Mouse (Mus musculus) liver, embryonic 14.5 days (tissue): ENCODE measurements around the gene Spen. TPM values are rescaled to one million over a fixed set of nuclear protein-coding genes. Genes with fewer than 3 reads are reported as not detected.
"Not testable (repeated sequence)": the region's sequence is repeated elsewhere in the genome, so short reads cannot be mapped to it uniquely, and the experiment has no call there.

Experiments
- ATAC-seq: fragments of 200-750 bp; cut with Nextera tagmentation; 2 replicates; pipeline ENCODE4 v1.8.0; 2017; ENCODE audit warnings: moderate number of reproducible peaks, mild to moderate bottlenecking, moderate library complexity; ENCODE audit not compliant: insufficient read depth
- DNase-seq, 3 experiments: peaks; one replicate each; pipeline ENCODE4 v3.0.0-alpha.2; 2012 to 2013; ENCODE audit warnings: low read depth in 3 of 3, low spot score in 3 of 3
- H3K27ac ChIP-seq: fragments of 300-500 bp; sonication (generic); 2 replicates; pipeline ENCODE4 v1.5.1; 2014; ENCODE audit warnings: moderate library complexity, mild to moderate bottlenecking, control low read depth, inconsistent platforms
- H3K27me3 ChIP-seq: fragments of 300-500 bp; sonication (generic); 2 replicates; pipeline ENCODE4 v1.6.1; 2014; ENCODE audit warnings: mild to moderate bottlenecking, low read length, moderate library complexity; ENCODE audit not compliant: control insufficient read depth, insufficient read depth
- H3K36me3 ChIP-seq: fragments of 300-500 bp; sonication (generic); replicated peaks from 2 replicates; pipeline ENCODE4 v1.6.1; 2014; ENCODE audit warnings: low read depth; ENCODE audit not compliant: control insufficient read depth, insufficient read depth
- H3K4me1 ChIP-seq, 2 experiments: fragments of 200-500 bp in 1 of 2; fragments of 300-500 bp in 1 of 2; sonication (generic) in 1 of 2; replicated peaks; 2 replicates each; pipeline ENCODE4 v1.6.1; 2012 to 2014; ENCODE audit warnings: antibody characterized with exemption in 1 of 2, inconsistent platforms in 1 of 2, low read length in 1 of 2; ENCODE audit not compliant: control insufficient read depth in 2 of 2, insufficient read depth in 2 of 2
- H3K4me2 ChIP-seq: fragments of 300-500 bp; sonication (generic); 2 replicates; pipeline ENCODE4 v1.6.1; 2014; ENCODE audit warnings: low read depth, mild to moderate bottlenecking, control low read depth, moderate library complexity
- H3K4me3 ChIP-seq, 2 experiments: fragments of 200-500 bp in 1 of 2; fragments of 300-500 bp in 1 of 2; sonication (generic) in 1 of 2; 2 replicates each; pipeline ENCODE4 v1.5.1; 2012 to 2014; ENCODE audit warnings: low read depth in 2 of 2, low read length in 2 of 2, mild to moderate bottlenecking in 2 of 2, control low read depth in 1 of 2, inconsistent platforms in 1 of 2, moderate library complexity in 1 of 2; ENCODE audit not compliant: insufficient read depth in 1 of 2
- H3K9ac ChIP-seq: fragments of 300-500 bp; sonication (generic); replicated peaks from 2 replicates; pipeline ENCODE4 v1.6.1; 2014; ENCODE audit warnings: mild to moderate bottlenecking, control low read depth, moderate library complexity
- H3K9me3 ChIP-seq: fragments of 300-500 bp; sonication (generic); 2 replicates; pipeline ENCODE4 v1.6.1; 2016; ENCODE audit warnings: low read length, mixed read lengths; ENCODE audit not compliant: control insufficient read depth
- CTCF ChIP-seq: IDR thresholded peaks from 2 replicates; pipeline ENCODE4 v1.5.1; 2016; ENCODE audit warnings: antibody characterized with exemption, low read depth, control low read depth
- EP300 ChIP-seq: IDR thresholded peaks from 2 replicates; pipeline ENCODE4 v1.6.1; 2016; ENCODE audit warnings: antibody characterized with exemption, low read depth
- WGBS: fragments of 180-500 bp; shearing (Covaris S2); extraction: QIAGEN DNeasy Blood & Tissue Kit; methylation state at CpG from one replicate; pipeline ENCODE4 v1.1.7; 2014; ENCODE audit not compliant: insufficient replicate concordance; 5-methylcytosine and 5-hydroxymethylcytosine counted together
- polyA plus RNA-seq, 2 experiments: library from polyadenylated mRNA; depleted of rRNA in 1 of 2; stranded (reverse) in 1 of 2; unstranded in 1 of 2; fragments of >200 nt; fragmentation: Nextera tagmentation in 1 of 2; extraction: Ambion mirVana in 1 of 2; gene quantifications; 2 replicates each; pipeline versions ENCODE4 v1.2.1 to v1.2.3; 2012 to 2014

Spen gene
- polyA plus RNA-seq, 2 experiments = 3.4 to 4.0 TPM

DNA sequence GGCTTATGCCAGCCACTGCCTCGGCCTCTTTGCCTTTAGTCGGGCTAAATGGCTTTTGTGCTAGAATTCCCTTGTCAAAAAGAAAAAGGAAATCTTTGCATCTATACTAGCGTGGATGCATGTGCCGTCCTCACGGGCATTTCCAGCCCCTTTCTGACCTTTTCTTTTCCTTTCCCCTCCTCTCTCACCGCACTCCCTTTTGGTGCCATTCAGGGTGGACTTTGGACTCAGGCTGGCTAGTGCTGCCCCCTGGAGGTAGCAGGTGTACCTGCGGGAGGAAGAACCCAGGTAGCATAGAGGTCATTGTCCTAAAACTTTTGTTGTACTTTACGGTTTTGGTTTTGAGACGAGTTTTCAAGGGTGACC lies 21.5 kb upstream of the Spen start:
- H3K9ac ChIP-seq = peak overlapping the region; percentile 64
- no peaks in the 10 kb centered on the region for H3K27me3 ChIP-seq
- no peak for TF ChIP-seq EP300
- TF ChIP-seq CTCF = peak; percentile 99
- ATAC-seq (peak; percentile 63), DNase-seq (peak in 1 of 3 experiments; percentile 65)
- WGBS = 0% methylated on average over 9 of the region's 9 CpGs
- no peaks in the 10 kb centered on the region for H3K36me3 ChIP-seq
- peak overlapping the region; percentile 85 for H3K27ac ChIP-seq
- no peaks in the 10 kb centered on the region for H3K9me3 ChIP-seq
- H3K4me1 ChIP-seq = peaks cover 6 to 14% of the 10 kb centered on the region in 2 experiments
- peak overlapping the region; percentile 89 for H3K4me2 ChIP-seq
- peak overlapping the region; percentile 52 to 67 for H3K4me3 ChIP-seq

- H3K4me2 ChIP-seq = peak overlapping the region; percentile 89
- no peaks in the 10 kb centered on the region for H3K9me3 ChIP-seq
- DNase-seq = peak; percentile 80 to 92 (median 88)
- no peaks in the 10 kb centered on the region for H3K36me3 ChIP-seq
- ATAC-seq = peak; percentile 83
- H3K9ac ChIP-seq = peak overlapping the region; percentile 64
- H3K27me3 ChIP-seq = no peaks in the 10 kb centered on the region
- TF ChIP-seq CTCF = no peak
- no peak for TF ChIP-seq EP300
- WGBS = under 1% methylated on average over 30 of the region's 30 CpGs
- H3K4me3 ChIP-seq = peak overlapping the region; percentile 52 to 67
- peak overlapping the region; percentile 85 for H3K27ac ChIP-seq
- H3K4me1 ChIP-seq = peaks cover 6 to 14% of the 10 kb centered on the region in 2 experiments
Measured at GRCm38 (mm10) chr4:141559131-141559897, 20.9 kb upstream of the Spen start.

- no peaks in the 10 kb centered on the region for H3K36me3 ChIP-seq
- H3K9me3 ChIP-seq = no peaks in the 10 kb centered on the region
- H3K4me3 ChIP-seq = peak overlapping the region; percentile 52 to 67
- peak overlapping the region; percentile 85 for H3K27ac ChIP-seq
- 15% methylated on average over 16 of the region's 16 CpGs for WGBS
- no peak for DNase-seq
- H3K4me2 ChIP-seq = peak overlapping the region; percentile 89
- H3K27me3 ChIP-seq = no peaks in the 10 kb centered on the region
- H3K9ac ChIP-seq = peak overlapping the region; percentile 64
- peak; percentile 54 for ATAC-seq
- H3K4me1 ChIP-seq = peaks cover 6 to 14% of the 10 kb centered on the region in 2 experiments
- TF ChIP-seq EP300 (no peak), CTCF (no peak)
Measured at GRCm38 (mm10) chr4:141558658-141559057, 20.3 kb upstream of the Spen start.

DNA sequence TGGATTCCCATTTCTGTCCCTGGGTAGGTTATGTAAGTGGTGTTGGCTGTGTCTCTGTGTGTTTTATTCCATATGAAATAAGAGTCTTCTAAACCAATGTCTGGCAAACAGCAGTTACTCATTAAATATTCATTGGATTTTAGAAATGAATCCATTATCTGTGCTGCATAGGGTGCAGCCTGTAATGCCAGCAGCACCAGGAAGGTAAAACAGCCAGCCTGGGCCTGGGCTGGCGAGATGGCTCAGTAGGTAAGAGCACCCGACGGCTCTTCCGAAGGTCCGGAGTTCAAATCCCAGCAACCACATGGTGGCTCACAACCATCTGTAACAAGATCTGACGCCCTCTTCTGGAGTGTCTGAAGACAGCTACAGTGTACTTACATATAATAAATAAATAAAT lies 17.8 kb upstream of the Spen start:
- not testable (repeated sequence) for H3K4me2 ChIP-seq, H3K36me3 ChIP-seq, H3K27me3 ChIP-seq, DNase-seq, H3K9me3 ChIP-seq, H3K27ac ChIP-seq, H3K9ac ChIP-seq, H3K4me3 ChIP-seq, ATAC-seq
- WGBS = 85% methylated on average over 5 of the region's 6 CpGs
- peaks cover 12 to 23% of the 10 kb centered on the region in 2 experiments for H3K4me1 ChIP-seq

DNA sequence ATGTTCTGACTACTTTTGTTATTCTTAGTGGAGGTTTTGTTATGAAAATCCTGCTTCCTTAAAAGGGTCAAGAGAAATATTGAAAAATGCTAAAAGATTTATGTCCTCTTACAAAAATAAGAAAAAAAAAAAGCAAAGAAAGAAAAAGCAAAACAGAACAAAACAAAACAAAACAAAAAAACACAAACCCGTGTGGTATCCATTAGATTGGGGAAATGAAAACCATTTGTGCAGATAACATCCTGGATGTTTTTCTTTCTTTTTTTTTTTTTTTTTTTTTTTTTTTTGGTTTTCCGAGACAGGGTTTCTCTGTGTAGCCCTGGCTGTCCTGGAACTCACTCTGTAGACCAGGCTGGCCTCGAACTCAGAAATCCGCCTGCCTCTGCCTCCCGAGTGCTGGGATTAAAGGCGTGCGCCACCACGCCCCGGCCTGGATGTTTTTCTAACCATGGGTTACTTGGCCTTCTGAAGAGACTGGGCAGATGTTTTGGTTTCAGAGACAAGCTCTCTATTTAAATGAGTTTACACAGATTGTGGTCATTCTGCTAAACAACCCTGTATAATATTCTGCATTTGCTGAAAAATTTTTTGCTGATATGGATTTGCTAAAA lies 16.0 kb upstream of the Spen start:
- DNase-seq, H3K4me2 ChIP-seq, H3K27me3 ChIP-seq, H3K9me3 ChIP-seq, H3K9ac ChIP-seq, H3K27ac ChIP-seq, H3K36me3 ChIP-seq, ATAC-seq, H3K4me3 ChIP-seq: not testable (repeated sequence)
- WGBS = 77% methylated on average over 7 of the region's 9 CpGs
- H3K4me1 ChIP-seq = peaks cover 12 to 20% of the 10 kb centered on the region in 2 experiments
